Mouse (Mus musculus): ENCODE results near the gene Wdr64. TPM values are rescaled to one million over a fixed set of nuclear protein-coding genes. Genes with fewer than 3 reads are reported as not detected.
A peak's percentile ranks its signal among the peaks of the same experiment; 100 is the strongest.

The Wdr64 gene
- total RNA-seq (2014; fragmentation: Nextera tagmentation) (not detected in 2 replicates), total RNA-seq (2017) (0.05 TPM in 1 of 2 replicates, not detected in the other), polyA plus RNA-seq (2012) (not detected in 2 replicates)

DNA sequence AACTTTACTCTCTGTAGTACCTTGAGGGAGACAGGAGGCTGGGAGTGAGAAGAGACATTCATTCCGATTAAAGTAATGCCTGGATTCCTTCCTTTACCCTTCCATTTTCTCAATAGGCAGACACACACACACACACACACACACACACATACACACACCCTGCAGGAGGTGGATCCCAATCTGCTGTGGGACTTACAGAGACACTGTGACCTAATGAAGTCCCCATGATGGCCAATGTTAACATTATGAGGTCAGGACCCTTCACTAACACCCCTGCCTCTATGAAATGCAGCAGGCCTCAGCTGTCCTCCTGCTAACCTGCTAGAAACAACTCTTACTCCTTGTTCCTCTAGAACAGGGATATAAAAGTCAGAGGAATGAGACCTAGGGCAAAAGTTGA lies at the start of gene Wdr64:
Gene Wdr64, plus strand, starts transcription at position 301 of the 400 bp plus-strand sequence.
- DNase-seq (ENCODE audit: low spot score): no peak
- Histone ChIP-seq H3K27me3 (ENCODE audit: insufficient read depth, low read length) (no peaks in the 10 kb centered on the region), H3K4me1 (ENCODE audit: insufficient read depth, low read depth, low read length) (peaks cover 6% of the 10 kb centered on the region), H3K9me3 (replicated peaks) (no peaks in the 10 kb centered on the region), H3K4me3 (ENCODE audit: low read depth, low read length) (no peak within 1 kb of the TSS), H3K36me3 (replicated peaks) (no peaks in the 10 kb centered on the region)
- ATAC-seq (ENCODE audit: extremely low read depth, insufficient number of reproducible peaks, low FRiP score, poor library complexity, severe bottlenecking): no peak
- TF ChIP-seq TAL1 (conservative IDR thresholded peaks at IDR 0.05; ENCODE audit: low read depth, low read length): no peak
- no peak for TF ChIP-seq GATA2 (IDR thresholded peaks at IDR 0.05; ENCODE audit: borderline replicate concordance, low read depth, low read length)
- no peak for TF ChIP-seq GATA1 (IDR thresholded peaks at IDR 0.05; ENCODE audit: borderline replicate concordance, low read length)

DNA sequence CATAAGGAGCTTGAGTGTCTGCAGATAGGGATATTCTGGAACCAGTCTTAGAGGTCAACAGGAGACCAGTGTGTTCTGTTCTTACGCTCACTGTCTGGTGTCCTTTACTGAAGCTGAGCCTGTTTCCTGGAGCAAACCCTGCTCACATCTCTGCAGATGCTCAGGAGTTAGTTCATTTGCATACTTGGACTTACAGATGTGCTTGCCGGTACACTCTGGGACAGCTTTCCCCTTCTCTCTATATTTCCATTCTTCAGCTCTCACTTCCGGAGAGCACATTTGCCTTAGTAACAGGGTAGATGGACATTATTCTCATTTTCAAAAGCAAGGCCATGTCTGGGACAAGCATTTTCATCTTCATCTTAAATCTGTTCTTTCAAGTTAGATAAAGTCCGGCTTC lies 49.8 kb upstream of the Wdr64 start:
- TF ChIP-seq TAL1 (conservative IDR thresholded peaks at IDR 0.05; ENCODE audit: low read depth, low read length): no peak
- TF ChIP-seq POLR2AphosphoS5 (IDR thresholded peaks at IDR 0.05; ENCODE audit: insufficient replicate concordance, low read depth, low read length): no peak
- no peak for TF ChIP-seq CTCF (IDR thresholded peaks at IDR 0.05; ENCODE audit: low read depth, low read length)
- no peak for TF ChIP-seq GATA1 (IDR thresholded peaks at IDR 0.05; ENCODE audit: borderline replicate concordance, low read length)
- TF ChIP-seq GATA2 (IDR thresholded peaks at IDR 0.05; ENCODE audit: borderline replicate concordance, low read depth, low read length): no peak
- Histone ChIP-seq H3K4me1 (ENCODE audit: insufficient read depth, low read depth, low read length) (no peaks in the 10 kb centered on the region), H3K9me3 (replicated peaks) (no peaks in the 10 kb centered on the region), H3K36me3 (replicated peaks) (no peaks in the 10 kb centered on the region), H3K4me3 (ENCODE audit: low read depth, low read length) (no peak overlapping the region), H3K27me3 (ENCODE audit: insufficient read depth, low read length) (no peaks in the 10 kb centered on the region)
- DNase-seq (ENCODE audit: low spot score) (no peak), ATAC-seq (ENCODE audit: extremely low read depth, insufficient number of reproducible peaks, low FRiP score, poor library complexity, severe bottlenecking) (no peak)

DNA sequence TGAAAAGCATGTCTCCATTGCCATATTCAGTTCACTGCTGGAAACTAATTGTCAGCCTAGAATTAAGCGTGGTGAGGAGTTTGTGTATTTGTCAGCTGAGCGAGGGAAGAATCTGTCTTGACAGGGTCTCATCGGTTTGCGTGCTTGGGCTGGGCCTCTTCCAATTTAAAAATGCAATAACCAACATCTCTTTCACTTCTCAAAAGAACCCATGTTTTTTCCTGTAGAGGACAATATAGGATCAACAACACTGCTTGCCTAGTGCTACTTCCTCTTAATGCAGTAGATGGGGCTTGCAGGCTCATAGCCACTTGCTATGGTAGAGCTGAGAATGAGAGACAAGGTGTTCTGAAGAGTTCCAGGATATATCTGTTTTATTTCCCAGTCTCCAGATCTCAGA lies 38.5 kb upstream of the Wdr64 start:
- ATAC-seq (ENCODE audit: extremely low read depth, insufficient number of reproducible peaks, low FRiP score, poor library complexity, severe bottlenecking): no peak
- TF ChIP-seq POLR2AphosphoS5 (IDR thresholded peaks at IDR 0.05; ENCODE audit: insufficient replicate concordance, low read depth, low read length) (no peak), GATA2 (IDR thresholded peaks at IDR 0.05; ENCODE audit: borderline replicate concordance, low read depth, low read length) (no peak), CTCF (IDR thresholded peaks at IDR 0.05; ENCODE audit: low read depth, low read length) (no peak), GATA1 (IDR thresholded peaks at IDR 0.05; ENCODE audit: borderline replicate concordance, low read length) (no peak), TAL1 (conservative IDR thresholded peaks at IDR 0.05; ENCODE audit: low read depth, low read length) (no peak)
- no peaks in the 10 kb centered on the region for H3K4me1 ChIP-seq (ENCODE audit: insufficient read depth, low read depth, low read length)
- H3K9me3 ChIP-seq (replicated peaks): no peaks in the 10 kb centered on the region
- no peaks in the 10 kb centered on the region for H3K36me3 ChIP-seq (replicated peaks)
- H3K4me3 ChIP-seq (ENCODE audit: low read depth, low read length): no peak overlapping the region
- H3K27me3 ChIP-seq (ENCODE audit: insufficient read depth, low read length): no peaks in the 10 kb centered on the region
- no peak for DNase-seq (ENCODE audit: low spot score)

DNA sequence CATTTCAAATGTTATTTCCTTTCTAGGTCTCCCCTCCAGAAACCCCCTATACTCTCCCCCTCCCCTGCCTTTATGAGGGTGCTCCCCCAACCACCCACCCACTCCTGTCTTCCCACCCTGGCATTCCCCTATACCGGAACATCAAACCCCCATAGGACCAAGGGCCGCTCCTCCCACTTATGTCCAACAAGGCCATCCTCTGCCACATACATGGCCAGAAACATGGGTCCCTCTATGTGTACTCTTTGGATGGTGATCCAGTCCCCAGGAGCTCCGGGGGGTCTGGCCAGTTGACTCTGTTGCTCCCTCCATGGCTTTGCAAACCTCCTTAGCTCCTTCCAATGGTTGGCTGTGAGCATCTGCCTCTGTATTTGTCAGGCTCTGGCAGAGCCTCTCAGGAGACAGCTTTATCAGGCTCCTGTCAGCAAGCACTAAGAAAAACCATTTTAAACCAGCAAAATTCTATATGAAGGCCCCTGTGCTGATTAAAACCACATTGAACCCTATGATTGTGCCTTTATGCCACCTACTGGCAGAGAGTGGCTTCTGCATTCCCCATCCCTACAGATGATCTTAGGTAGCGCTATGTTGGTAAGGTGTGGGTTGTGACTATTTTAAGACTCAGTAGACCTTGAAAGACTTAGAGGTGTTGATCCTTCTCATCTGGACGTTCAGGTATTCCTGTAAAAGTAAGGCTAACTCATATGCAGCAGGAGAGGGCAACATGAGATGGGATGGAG lies 29.6 kb upstream of the Wdr64 start:
- DNase-seq (ENCODE audit: low spot score) (peak; percentile 2), ATAC-seq (ENCODE audit: extremely low read depth, insufficient number of reproducible peaks, low FRiP score, poor library complexity, severe bottlenecking) (peak; percentile 69; the same call in 1 of the 2 replicates)
- TF ChIP-seq GATA2 (IDR thresholded peaks at IDR 0.05; ENCODE audit: borderline replicate concordance, low read depth, low read length): no peak
- H3K4me3 ChIP-seq (ENCODE audit: low read depth, low read length): no peak overlapping the region
- H3K9me3 ChIP-seq (replicated peaks): no peaks in the 10 kb centered on the region
- no peaks in the 10 kb centered on the region for H3K36me3 ChIP-seq (replicated peaks)
- H3K4me1 ChIP-seq (ENCODE audit: insufficient read depth, low read depth, low read length): no peaks in the 10 kb centered on the region
- H3K27me3 ChIP-seq (ENCODE audit: insufficient read depth, low read length): no peaks in the 10 kb centered on the region

DNA sequence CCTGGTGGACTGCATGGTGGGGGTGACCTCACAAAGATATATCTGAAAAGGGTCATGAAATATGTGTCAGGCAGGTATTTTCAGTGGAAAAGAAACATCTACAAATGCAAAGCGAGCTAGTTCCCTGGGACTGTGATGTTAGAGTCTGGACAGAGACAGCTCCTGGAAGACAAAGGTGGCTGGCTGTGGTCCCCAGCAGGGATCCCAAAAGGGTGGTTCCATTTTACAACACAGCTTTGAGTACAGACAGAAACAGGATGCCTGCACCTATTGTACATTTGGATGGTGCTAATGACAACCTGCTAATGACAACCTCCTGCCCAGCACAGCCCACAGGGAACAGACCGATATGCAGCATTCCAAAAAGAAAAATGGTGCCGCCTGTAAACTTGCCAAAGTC lies 28.9 kb upstream of the Wdr64 start:
- no peaks in the 10 kb centered on the region for H3K36me3 ChIP-seq (replicated peaks)
- H3K9me3 ChIP-seq (replicated peaks): no peaks in the 10 kb centered on the region
- H3K4me1 ChIP-seq (ENCODE audit: insufficient read depth, low read depth, low read length): no peaks in the 10 kb centered on the region
- TF ChIP-seq POLR2AphosphoS5 (IDR thresholded peaks at IDR 0.05; ENCODE audit: insufficient replicate concordance, low read depth, low read length): no peak
- no peak for TF ChIP-seq CTCF (IDR thresholded peaks at IDR 0.05; ENCODE audit: low read depth, low read length)
- no peak for TF ChIP-seq GATA2 (IDR thresholded peaks at IDR 0.05; ENCODE audit: borderline replicate concordance, low read depth, low read length)
- TF ChIP-seq TAL1 (conservative IDR thresholded peaks at IDR 0.05; ENCODE audit: low read depth, low read length): no peak
- TF ChIP-seq GATA1 (IDR thresholded peaks at IDR 0.05; ENCODE audit: borderline replicate concordance, low read length): no peak
- no peak for DNase-seq (ENCODE audit: low spot score)
- no peaks in the 10 kb centered on the region for H3K27me3 ChIP-seq (ENCODE audit: insufficient read depth, low read length)
- no peak for ATAC-seq (ENCODE audit: extremely low read depth, insufficient number of reproducible peaks, low FRiP score, poor library complexity, severe bottlenecking)
- H3K4me3 ChIP-seq (ENCODE audit: low read depth, low read length): no peak overlapping the region

DNA sequence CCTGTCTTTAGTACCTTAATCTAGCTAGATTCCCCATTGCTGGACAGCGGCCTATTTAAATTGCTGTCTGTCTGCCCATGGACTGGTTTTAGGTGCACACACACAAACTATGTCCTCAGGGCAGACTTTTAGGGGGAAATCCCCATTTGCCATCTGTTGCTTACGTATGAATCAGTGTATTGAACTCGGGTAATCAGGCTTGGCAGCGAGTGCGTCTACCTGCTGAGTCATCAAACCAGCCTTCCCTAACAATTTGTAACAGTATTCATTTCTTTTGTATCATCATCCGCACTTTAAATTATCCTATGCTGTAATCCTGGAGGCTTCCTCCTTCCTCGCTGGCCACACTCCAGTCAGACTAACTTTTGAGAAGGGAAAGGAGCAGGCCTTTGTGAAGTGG lies 28.4 kb upstream of the Wdr64 start:
- no peaks in the 10 kb centered on the region for H3K27me3 ChIP-seq (ENCODE audit: insufficient read depth, low read length)
- no peaks in the 10 kb centered on the region for H3K4me1 ChIP-seq (ENCODE audit: insufficient read depth, low read depth, low read length)
- no peak for ATAC-seq (ENCODE audit: extremely low read depth, insufficient number of reproducible peaks, low FRiP score, poor library complexity, severe bottlenecking)
- no peaks in the 10 kb centered on the region for H3K36me3 ChIP-seq (replicated peaks)
- no peak overlapping the region for H3K4me3 ChIP-seq (ENCODE audit: low read depth, low read length)
- no peaks in the 10 kb centered on the region for H3K9me3 ChIP-seq (replicated peaks)
- no peak for TF ChIP-seq CTCF (IDR thresholded peaks at IDR 0.05; ENCODE audit: low read depth, low read length)
- no peak for TF ChIP-seq GATA1 (IDR thresholded peaks at IDR 0.05; ENCODE audit: borderline replicate concordance, low read length)
- TF ChIP-seq POLR2AphosphoS5 (IDR thresholded peaks at IDR 0.05; ENCODE audit: insufficient replicate concordance, low read depth, low read length): no peak
- TF ChIP-seq TAL1 (conservative IDR thresholded peaks at IDR 0.05; ENCODE audit: low read depth, low read length): no peak
- no peak for TF ChIP-seq GATA2 (IDR thresholded peaks at IDR 0.05; ENCODE audit: borderline replicate concordance, low read depth, low read length)
- DNase-seq (ENCODE audit: low spot score): no peak

Measured in G1E (cell line).